Mouse (Mus musculus): Measurements from ENCODE around the gene Gm37240.

Gm37240 gene

GRCm38 (mm10) chr3:85341103-85341860 lies 546.0 kb downstream of the Gm37240 start:
- no peak for DNase-seq (ENCODE audit: low spot score in 2 of 2)

GRCm38 (mm10) chr3:85340491-85340890 lies 546.8 kb downstream of the Gm37240 start:
- DNase-seq (ENCODE audit: low spot score in 2 of 2), result no peak

GRCm38 (mm10) chr3:85339926-85340325 lies 547.4 kb downstream of the Gm37240 start:
- DNase-seq (ENCODE audit: low spot score in 2 of 2), result no peak

- no peak for DNase-seq (ENCODE audit: low spot score in 2 of 2)
Observed at GRCm38 (mm10) chr3:85339269-85339820, 548.0 kb downstream of the Gm37240 start.

- DNase-seq (ENCODE audit: low spot score in 2 of 2), result no peak
Observed at GRCm38 (mm10) chr3:85338755-85339095, 548.6 kb downstream of the Gm37240 start.

- no peak for DNase-seq (ENCODE audit: low spot score in 2 of 2)
Observed at GRCm38 (mm10) chr3:85337881-85338754, 549.2 kb downstream of the Gm37240 start.

GRCm38 (mm10) chr3:85335517-85335916 lies 551.8 kb downstream of the Gm37240 start:
- DNase-seq (ENCODE audit: low spot score in 2 of 2), result no peak

- DNase-seq (ENCODE audit: low spot score in 2 of 2), result no peak
Observed at GRCm38 (mm10) chr3:85332276-85332675, 555.0 kb downstream of the Gm37240 start.

- DNase-seq (ENCODE audit: low spot score in 2 of 2), result no peak
Observed at GRCm38 (mm10) chr3:85318256-85318655, 569.1 kb downstream of the Gm37240 start.

- no peak for DNase-seq (ENCODE audit: low spot score in 2 of 2)
Observed at GRCm38 (mm10) chr3:85317306-85317705, 570.0 kb downstream of the Gm37240 start.

GRCm38 (mm10) chr3:85314961-85315360 lies 572.4 kb downstream of the Gm37240 start:
- no peak for DNase-seq (ENCODE audit: low spot score in 2 of 2)

- no peak for DNase-seq (ENCODE audit: low spot score in 2 of 2)
Observed at GRCm38 (mm10) chr3:85313646-85314255, 573.6 kb downstream of the Gm37240 start.

- DNase-seq (ENCODE audit: low spot score in 2 of 2), result no peak
Observed at GRCm38 (mm10) chr3:85311176-85311575, 576.1 kb downstream of the Gm37240 start.

- DNase-seq (ENCODE audit: low spot score in 2 of 2), result no peak
Observed at GRCm38 (mm10) chr3:85310401-85310989, 576.8 kb downstream of the Gm37240 start.

- DNase-seq (ENCODE audit: low spot score in 2 of 2), result no peak
Observed at GRCm38 (mm10) chr3:85309168-85309567, 578.1 kb downstream of the Gm37240 start.

- no peak for DNase-seq (ENCODE audit: low spot score in 2 of 2)
Observed at GRCm38 (mm10) chr3:85308706-85309105, 578.6 kb downstream of the Gm37240 start.

- DNase-seq (ENCODE audit: low spot score in 2 of 2), result no peak
Observed at GRCm38 (mm10) chr3:85301851-85302250, 585.5 kb downstream of the Gm37240 start.

GRCm38 (mm10) chr3:85301336-85301735 lies 586.0 kb downstream of the Gm37240 start:
- no peak for DNase-seq (ENCODE audit: low spot score in 2 of 2)

GRCm38 (mm10) chr3:85299649-85300550 lies 587.4 kb downstream of the Gm37240 start:
- DNase-seq (ENCODE audit: low spot score in 2 of 2), result no peak

GRCm38 (mm10) chr3:85295229-85295628 lies 592.1 kb downstream of the Gm37240 start:
- DNase-seq (ENCODE audit: low spot score in 2 of 2), result no peak

- DNase-seq (ENCODE audit: low spot score in 2 of 2), result no peak
Observed at GRCm38 (mm10) chr3:85287627-85288026, 599.7 kb downstream of the Gm37240 start.

Data from spleen, postnatal 4 days (tissue).